Mouse (Mus musculus) small intestine, adult 2 months (tissue): Measurements from ENCODE around the gene Bach2.

Experiments used
- CTCF ChIP-seq: fragments of 200-500 bp; IDR thresholded peaks from 2 replicates; pipeline ENCODE4 v1.5.1; 2012; ENCODE audit warnings: low read depth, mild to moderate bottlenecking, control low read depth, inconsistent platforms, low read length, moderate library complexity, mixed read lengths; ENCODE audit not compliant: insufficient replicate concordance, insufficient read length; ENCODE audit errors: extremely low read depth
- POLR2A ChIP-seq: fragments of 200-500 bp; IDR thresholded peaks from 2 replicates; pipeline ENCODE4 v1.6.1; 2012; ENCODE audit warnings: low read depth, mild to moderate bottlenecking, control low read depth, inconsistent platforms, low read length, moderate library complexity

GRCm38 (mm10) chr4:32189416-32190036 lies 49.1 kb upstream of the Bach2 start:
- TF ChIP-seq POLR2A (no peak), CTCF (no peak)
